Mouse (Mus musculus) CH12F3 (cell line): Measurements from ENCODE around the gene Troap.

Experiments
- in situ Hi-C: fragments of 300-500 bp; cut with MboI; formaldehyde crosslinking; loops from 2 replicates; pipeline ENCODE4 v1.14.3; 2020; ENCODE audit warnings: low sequenced_read_pairs

Troap gene

GRCm38 (mm10) chr15:99084618-99085017 lies 10.2 kb downstream of the Troap start:
- in situ Hi-C loops = no loop called here

DNA sequence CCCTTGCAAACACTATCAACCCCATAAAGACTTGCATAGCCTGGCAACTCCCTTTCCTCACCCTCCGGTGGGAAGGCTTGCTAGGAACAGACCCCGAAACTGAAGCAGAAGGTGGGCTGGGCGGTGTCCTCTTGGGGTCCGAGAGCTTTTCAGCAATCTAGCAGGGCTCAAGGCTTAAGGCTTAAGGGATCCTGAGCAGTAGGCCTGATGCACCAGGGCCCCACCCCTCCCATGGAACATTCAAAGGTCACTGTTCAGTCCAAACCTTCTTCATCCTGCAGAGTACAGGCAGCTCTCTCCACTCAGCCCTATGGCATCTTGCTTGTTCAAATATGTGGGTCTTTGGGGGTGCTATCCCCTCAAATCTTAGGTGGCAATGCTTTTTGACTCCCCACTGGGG lies 11.6 kb downstream of the Troap start:
- in situ Hi-C loops = no loop called here

DNA sequence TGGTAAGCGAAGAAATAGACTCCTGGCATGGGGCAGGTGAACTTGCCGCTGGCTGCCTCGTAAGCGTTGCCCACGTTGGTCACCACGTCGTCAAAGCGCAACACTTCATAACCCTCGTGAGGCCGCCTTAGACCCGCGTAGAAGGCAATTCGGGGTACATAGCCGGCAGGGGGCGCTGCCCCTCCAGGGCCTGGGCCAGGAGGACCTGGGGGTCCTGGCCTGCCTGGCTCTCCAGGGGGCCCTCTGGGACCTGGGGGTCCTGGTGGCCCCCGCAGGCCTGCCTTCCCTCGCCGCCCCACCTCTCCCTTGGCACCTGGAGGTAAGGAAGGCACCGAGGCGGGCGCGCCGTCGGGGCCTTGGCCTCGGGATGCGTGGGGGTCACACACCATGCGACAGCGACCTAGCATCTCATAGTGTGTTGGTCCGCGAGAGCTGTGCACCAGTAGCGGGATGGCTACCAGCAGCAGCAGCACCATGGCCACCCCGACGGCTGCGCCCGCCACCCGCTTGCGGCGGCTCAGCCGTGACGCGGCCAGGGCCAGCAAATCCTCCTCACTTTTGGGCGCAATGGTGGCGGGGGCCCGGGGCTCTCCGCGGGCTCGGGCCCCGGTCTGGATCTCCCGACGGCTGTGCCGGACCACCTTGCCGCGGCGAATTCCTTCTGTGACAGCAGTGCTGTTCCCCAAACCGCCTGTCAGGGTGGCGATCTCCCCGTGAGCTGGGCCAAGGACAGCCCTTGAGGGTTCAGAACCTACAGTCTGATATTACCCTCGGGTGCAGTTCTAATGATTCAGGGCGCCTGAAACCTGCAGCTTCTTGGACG lies 13.1 kb downstream of the Troap start, which contains the start of gene C1ql4:
TSS of gene C1ql4 (minus strand) at position 565 of the 823 bp plus-strand sequence.
- in situ Hi-C loops = no loop called here

DNA sequence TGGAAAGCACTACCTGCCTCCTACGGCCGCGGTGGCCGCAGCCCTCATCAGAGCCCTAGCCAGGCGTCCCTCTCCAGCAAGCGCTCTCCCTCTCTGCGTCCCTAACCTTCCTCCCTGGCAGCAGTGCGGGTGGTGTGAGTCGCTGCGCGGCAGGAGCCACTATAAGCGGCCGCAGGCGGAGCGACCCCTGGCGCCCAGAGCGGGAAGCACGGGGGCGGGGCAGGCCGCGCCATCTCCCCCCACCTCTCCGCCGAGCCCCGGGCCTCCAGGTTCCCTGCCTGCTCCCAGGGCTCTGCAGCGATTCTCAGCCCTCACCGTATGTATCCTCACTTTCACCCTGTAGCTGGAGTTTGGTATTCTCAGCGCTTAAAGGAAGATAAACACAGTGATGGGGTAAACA lies 13.9 kb downstream of the Troap start:
- in situ Hi-C loops = no loop called here

DNA sequence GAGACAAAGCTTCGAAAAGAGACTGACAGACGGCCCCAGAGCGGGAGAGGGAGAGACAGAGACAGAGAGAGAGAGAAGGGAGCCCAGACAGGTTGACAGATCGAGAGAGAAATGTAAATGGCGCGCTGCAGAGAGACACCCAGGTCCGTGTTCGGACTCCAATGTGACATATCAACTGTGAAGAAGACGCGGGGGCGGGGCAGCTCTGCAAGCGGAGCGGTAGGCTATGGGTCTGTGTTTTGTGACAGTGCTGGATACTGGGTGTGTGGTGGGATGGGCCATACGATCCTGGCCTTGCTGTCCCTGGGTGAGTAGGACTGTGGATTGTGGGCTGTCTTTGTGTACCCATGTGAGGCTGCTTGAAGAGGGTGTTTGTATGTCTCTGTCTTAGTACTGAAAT lies 14.7 kb downstream of the Troap start:
- in situ Hi-C loops = no loop called here

GRCm38 (mm10) chr15:99092870-99093269 lies 18.5 kb downstream of the Troap start, which contains the start of gene Dnajc22:
Dnajc22 (plus strand) TSS chr15:99093170.
- in situ Hi-C loops = no loop called here

DNA sequence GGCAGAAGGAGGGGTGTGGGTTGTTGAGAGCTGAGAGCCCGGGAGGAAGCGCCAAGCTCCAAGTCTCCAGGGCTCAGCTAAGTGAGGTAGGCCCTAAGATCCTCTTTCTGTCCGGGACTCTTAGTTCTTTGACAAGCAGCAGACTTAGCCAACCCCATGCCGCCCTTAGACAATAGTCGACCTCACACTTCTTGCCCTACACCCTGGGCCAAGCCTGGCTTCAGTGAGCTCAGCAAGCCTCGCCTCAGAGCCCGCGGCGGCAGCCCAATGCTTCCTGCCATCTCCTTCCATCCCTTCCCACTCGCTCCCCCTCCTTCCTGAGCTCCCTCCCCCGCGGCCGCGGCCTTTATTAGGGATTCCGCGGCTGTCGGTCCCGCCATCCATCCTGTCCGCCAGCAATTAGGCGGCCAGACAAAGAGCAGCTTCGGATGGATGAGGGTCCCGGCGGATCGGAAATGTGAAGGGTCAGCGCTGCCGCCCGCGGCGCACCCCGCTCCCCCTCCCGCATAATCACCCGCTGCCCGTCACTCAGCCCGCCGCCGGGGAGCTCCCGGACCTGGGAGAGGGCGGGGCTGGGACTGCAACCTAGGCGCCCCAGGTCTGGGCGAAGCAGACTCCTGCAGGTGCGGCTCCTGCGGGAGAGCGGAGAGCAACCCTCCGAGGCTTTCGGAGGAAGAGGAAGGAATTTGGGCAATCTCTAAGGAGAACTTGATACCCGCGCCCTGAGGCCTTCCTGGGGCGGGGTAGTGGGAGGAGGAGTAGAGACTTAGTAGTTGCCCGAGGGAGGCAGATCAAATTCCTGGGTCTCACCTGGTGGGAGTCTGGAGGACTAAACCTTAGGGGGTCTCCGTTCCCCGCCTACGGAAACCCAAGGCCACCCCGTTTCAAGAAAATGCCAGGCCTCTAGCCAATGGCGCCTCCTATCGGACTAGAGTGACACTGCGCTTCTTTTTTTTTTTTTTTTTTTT lies 19.2 kb downstream of the Troap start:
- in situ Hi-C loops = no loop called here

- in situ Hi-C loops = no loop called here
These were observed 20.4 kb downstream of the Troap start for GRCm38 (mm10) chr15:99094631-99095270.

DNA sequence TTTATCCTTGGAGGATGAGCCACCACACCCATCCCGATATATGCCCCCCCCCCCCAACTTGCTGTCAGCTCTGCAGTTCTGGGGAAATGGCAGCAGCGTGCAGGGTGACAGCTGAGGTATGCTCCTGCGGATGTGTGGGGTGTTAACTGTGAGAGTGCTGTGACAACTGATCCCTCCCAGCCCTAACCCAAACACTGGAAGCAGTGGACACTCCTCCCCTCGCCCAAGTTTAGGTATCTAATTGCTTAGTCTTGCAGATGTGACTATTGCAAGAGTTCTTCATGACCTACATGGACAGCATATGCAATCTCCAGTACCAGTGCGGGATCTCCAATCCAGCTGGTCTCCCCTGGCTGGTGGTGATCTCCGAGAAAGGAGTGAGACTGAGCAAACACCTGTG lies 21.0 kb downstream of the Troap start:
- in situ Hi-C loops = no loop called here

DNA sequence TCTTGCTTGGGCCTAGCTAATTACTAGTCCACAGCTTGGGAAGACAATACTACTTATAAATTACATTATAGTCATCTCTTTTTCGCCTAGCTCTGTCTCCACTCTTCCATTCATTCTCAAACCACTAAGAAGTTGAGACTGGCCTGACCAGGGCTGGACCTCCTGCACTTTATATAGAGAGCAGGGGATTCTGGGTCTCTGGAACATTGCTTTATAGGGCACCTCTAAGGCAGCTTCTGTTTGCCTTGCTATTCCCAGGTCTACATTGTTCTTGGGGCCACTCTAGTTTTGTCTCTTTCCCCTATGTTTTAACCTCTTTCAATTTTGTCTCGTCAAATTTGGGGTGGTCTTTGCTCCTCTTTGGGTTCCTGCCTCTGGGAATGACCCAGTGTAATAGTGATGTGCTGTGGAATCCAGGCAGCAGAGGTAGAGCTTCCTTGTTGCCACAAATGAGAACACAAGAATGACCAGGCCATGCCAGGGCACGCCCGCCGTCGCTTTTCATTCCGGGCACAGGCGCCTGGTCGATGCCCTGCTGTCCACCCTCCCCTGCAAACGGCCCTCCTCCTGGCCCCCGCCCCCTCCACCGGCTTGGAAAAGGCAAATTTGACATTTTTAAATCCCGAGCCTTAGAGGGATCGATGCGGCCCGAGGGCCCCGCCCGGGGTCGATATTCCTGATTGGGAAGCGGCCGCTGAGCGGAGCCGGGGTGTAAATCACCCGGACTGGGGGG lies 21.9 kb downstream of the Troap start:
- in situ Hi-C loops = no loop called here

DNA sequence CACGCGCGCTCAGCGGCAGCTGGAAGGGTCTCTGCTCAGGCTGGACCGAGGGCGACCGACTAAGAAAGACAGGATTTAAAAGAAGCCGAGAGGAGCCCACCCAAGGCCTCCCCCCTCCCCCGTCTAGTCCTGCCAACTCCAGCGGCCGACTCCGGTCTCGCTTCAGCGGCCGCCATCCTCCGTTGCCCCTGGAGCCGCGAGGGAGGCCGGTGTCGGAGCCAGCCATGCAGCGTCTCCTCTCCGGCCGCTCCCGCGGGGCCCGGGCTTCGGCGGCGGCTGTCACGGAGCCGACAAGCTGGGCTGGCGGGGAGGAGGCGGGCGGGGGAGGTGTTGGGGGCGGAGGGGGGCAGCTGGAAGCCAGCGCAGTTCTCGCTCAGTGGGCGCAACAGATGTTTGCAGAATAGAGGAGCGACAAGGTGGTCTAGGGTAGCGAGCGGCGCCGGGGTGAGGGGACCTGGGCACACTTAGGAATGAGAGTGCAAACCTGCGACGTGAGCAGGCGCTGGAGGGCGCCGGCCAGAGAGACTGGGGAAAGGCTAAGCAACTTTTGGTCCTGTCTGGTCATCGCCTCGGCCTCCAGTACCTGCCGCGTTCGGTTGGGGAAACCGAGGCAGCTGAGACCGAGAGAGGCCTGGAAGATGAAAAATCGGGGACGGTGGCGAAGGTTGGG lies 22.6 kb downstream of the Troap start:
- in situ Hi-C loops = no loop called here

DNA sequence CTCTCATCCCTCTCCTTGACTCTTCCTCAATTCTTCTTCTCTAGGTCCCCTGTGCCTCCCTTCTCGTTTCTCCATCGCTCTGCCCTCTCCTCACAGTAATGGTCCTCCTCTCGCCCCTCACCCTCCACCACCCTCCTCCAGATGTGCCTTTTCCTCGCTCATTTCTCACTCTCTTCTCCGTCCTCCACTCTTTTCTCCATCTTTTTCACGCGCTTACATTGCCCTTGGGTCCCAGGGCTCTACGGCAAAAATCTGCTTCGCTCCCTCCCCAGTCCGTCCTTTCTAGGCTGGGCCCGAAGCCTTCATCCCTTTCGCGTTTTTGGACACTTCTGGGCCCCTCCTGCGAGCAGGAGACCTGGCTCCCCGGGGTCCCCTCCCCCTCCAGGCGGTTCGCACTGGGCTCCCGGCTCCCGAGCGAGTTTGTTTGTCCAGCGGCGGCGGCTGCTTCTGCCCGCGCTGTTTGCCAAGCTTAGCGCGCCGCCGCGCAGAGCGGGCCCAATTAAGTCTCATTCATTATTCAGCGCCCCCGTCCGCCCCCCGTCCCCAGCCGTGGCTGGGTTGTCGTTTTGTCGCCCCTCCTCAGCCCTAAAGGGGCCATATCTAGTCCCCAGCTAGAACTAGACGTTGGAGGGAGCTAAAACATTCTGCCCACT lies 23.6 kb downstream of the Troap start:
- in situ Hi-C loops = no loop called here

GRCm38 (mm10) chr15:99098493-99098861 lies 24.1 kb downstream of the Troap start:
- in situ Hi-C loops = no loop called here

GRCm38 (mm10) chr15:99099139-99099556 lies 24.8 kb downstream of the Troap start:
- in situ Hi-C loops = no loop called here

DNA sequence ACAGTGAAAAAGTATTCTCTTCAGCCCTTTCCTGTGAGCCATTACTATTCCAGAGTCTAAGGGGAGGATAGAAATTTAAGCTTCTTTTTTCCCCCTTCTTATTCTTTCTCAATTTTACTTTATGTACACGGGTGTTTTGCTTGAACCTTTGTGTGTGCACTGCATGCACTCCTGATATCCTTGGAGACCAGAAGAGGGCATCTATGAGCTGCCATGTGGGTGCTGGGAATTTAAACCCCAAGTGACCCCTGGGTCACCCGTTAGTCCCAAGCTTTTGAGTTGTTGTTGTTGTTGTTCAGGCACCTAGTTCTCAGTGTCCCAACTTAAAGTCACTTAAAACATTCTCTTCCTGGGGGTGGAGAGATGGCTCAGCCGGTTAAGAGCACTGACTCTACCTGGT lies 25.6 kb downstream of the Troap start:
- in situ Hi-C loops = no loop called here

DNA sequence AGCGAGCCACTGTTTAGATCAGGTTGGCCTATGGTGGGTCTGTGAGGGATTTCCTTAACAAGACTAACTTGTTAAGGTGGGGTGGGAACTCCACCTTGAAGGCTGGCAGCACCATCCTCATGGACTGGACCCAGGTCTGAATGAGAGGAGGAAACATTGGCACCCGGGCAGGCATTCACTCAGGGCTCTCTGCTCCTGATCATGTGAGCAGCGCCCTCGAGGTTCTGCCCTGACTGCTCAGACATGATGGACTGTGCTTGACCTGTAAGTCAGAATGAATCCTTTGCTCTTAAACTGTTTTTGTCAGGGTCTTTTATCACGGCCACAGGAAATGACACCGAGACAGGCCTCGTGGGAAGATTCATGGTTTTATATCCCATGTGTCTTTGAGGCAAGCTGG lies 30.9 kb downstream of the Troap start:
- in situ Hi-C loops = no loop called here

DNA sequence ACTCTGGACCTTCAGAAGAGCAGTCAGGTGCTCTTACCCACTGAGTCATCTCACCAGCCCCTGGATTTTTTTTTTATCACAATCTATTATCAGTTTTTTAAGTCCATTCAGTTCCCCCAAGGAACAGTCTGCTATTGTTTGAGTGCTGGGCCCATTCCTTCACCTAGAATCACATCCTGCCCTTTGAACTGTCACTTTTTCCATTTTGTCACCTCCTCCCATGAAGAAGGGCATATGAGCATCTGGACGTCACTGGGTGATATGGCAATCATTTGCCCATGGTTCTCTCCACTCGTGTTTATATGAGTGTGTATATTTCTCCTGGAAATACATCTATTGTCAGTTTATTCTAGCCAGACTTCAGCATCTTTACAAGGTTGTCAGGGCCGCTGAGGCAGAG lies 33.5 kb downstream of the Troap start:
- in situ Hi-C loops = no loop called here

DNA sequence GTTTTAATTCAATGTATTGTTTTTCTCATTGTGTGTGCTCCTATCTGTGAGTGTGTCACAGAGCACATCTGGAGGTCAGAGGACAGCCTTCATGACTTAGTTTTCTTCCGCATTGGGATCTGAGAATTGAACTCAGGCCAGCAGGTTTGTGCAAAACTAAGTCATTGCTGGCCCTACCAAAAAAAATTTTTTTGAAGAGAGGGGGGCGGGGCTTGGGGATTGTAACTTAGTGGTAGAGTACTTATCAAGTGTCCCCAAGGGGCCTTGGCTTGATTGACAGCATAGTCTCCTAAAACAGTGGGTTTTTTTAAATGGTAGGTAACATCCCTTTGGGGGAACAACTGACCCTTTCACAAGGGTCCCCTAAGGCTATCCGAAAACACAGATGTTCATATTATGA lies 36.8 kb downstream of the Troap start:
- in situ Hi-C loops = no loop called here

GRCm38 (mm10) chr15:99111809-99112208 lies 37.4 kb downstream of the Troap start:
- in situ Hi-C loops = no loop called here
